Comparison of ENCODE assay signal across 6 mouse cellular contexts in the genomic region with DNA sequence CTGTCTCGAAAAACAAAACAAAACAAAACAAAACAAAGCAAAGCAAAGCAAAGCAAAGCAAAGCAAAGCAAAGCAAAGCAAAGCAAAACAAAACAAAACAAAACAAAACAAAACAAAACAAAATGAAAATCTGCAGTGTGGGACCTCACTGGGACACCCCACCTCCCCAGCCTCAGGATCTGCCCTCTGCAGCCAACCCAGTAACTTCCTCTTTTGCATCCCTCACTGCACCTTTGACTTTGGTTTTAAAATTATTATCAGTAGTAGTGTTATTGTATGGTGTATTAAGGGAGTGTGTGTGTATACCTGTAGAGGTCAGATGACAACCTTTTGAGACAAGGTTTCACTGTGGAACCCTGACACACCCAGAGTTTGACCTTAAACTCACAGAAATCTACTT. TPM values are rescaled to one million over a fixed set of nuclear protein-coding genes. Genes with fewer than 3 reads are reported as not detected.
DNase-seq lines count a peak whose midpoint lies in the region; ATAC-seq and TF ChIP-seq lines count a peak whose summit lies in the region.
"Not testable (repeated sequence)": the region's sequence is repeated elsewhere in the genome, so short reads cannot be mapped to it uniquely, and the experiment has no call there.
"Had no signal": no experiment of that assay in that cellular context is flagged by ENCODE, and none has a peak within 500 bp of the region (broad histone marks: within the 10 kb centered on the region; RNA-seq: fewer than 3 reads in every experiment).

No protein-coding gene starts in this region.

- H3K4me1 ChIP-seq in MEL (ENCODE audit: control insufficient read depth in 1 of 2, insufficient read depth in 2 of 2, low read length in 2 of 2) = not testable (repeated sequence)

- TF ChIP-seq POLR2A in MEL (IDR thresholded peaks at IDR 0.05; ENCODE audit: control insufficient read depth in 1 of 2, insufficient read depth in 1 of 2, low read depth in 1 of 2, low read length in 2 of 2, poor library complexity in 1 of 2) = not testable (repeated sequence)

- H3K27me3 ChIP-seq in MEL (ENCODE audit: control insufficient read depth in 1 of 2, insufficient read depth in 2 of 2, low read length in 2 of 2); splenic B cell, adult 2 months (ENCODE audit: control insufficient read depth, insufficient read depth, low read length, poor library complexity, severe bottlenecking): not testable (repeated sequence)

- not testable (repeated sequence) for TF ChIP-seq CTCF in MEL (IDR thresholded peaks at IDR 0.05 in 2 of 3, conservative IDR thresholded peaks at IDR 0.05 in 1 of 3; ENCODE audit: control insufficient read depth in 1 of 3, insufficient read depth in 1 of 3, low read depth in 2 of 3, low read length in 3 of 3, poor library complexity in 1 of 3, severe bottlenecking in 1 of 3)

- H3K36me3 ChIP-seq in MEL (ENCODE audit: control insufficient read depth in 1 of 2, insufficient read depth in 2 of 2, low read length in 2 of 2); splenic B cell, adult 2 months (ENCODE audit: control insufficient read depth, insufficient read depth, low read length, poor library complexity, severe bottlenecking): not testable (repeated sequence)

- H3K27ac ChIP-seq in MEL (ENCODE audit: control insufficient read depth, low read depth, low read length) = not testable (repeated sequence)

- not testable (repeated sequence) for TF ChIP-seq EP300 in MEL (IDR thresholded peaks at IDR 0.05; ENCODE audit: low read depth in 1 of 2, low read length in 2 of 2)

- H3K9me3 ChIP-seq in MEL (replicated peaks; ENCODE audit: insufficient read depth, low read length) = not testable (repeated sequence)

- ATAC-seq in granulocyte monocyte progenitor cell, adult 5-6 weeks (replicated peaks; ENCODE audit: poor library complexity, severe bottlenecking) = 0 out of 2 replicates have a peak, but pooled peaks have one; percentile 38
- peak; percentile 51; the same call in 1 of the 2 replicates for ATAC-seq in megakaryocyte progenitor cell, adult 5-6 weeks (replicated peaks; ENCODE audit: poor library complexity)

- not testable (repeated sequence) for TF ChIP-seq RAD21 in MEL (IDR thresholded peaks at IDR 0.05; ENCODE audit: low read depth, low read length)

- H3K4me3 ChIP-seq in MEL (ENCODE audit: control insufficient read depth in 1 of 2, insufficient read depth in 1 of 2, low read depth in 2 of 2, low read length in 2 of 2) = not testable (repeated sequence)

- not testable (repeated sequence) for H3K79me2 ChIP-seq in MEL (ENCODE audit: control insufficient read depth, insufficient read depth, low read length, poor library complexity)

- DNase-seq in A20 (ENCODE audit: low read depth, low spot score) (peak; percentile 63), MEL (ENCODE audit: low read depth, low spot score) (peak; percentile 35)
- DNase-seq in splenic B cell, adult 2 months (ENCODE audit: low read depth, low spot score) = peak; percentile 40

- not testable (repeated sequence) for H3K9ac ChIP-seq in MEL (ENCODE audit: control insufficient read depth, low read depth, low read length, poor library complexity, severe bottlenecking)

RNA-seq across cellular contexts. Expression of a gene that starts 34.9 kb away (rescaled TPM):
- 58.8 and 67.5 TPM in 2 replicates for total RNA-seq in MEL (2012; rRNA removed)
- polyA plus RNA-seq in MEL (2012; ENCODE audit: insufficient read depth in 1 of 2, insufficient read length in 2 of 2, low read depth in 1 of 2, low replicate concordance in 2 of 2, missing spikeins in 1 of 2) = 100 to 1,000 TPM in 1 of 2 experiments, not detected in 1; 142 TPM
- total RNA-seq in granulocyte monocyte progenitor cell, adult 5-6 weeks (2014; fragmentation: Nextera tagmentation) = 154 and 178 TPM in 2 replicates
- total RNA-seq in granulocyte monocyte progenitor cell, adult 5-6 weeks (2017) = 215 and 279 TPM in 2 replicates
- 99.4 and 106 TPM in 2 replicates for total RNA-seq in megakaryocyte progenitor cell, adult 5-6 weeks (2015)
- 246 and 253 TPM in 2 replicates for total RNA-seq in megakaryocyte progenitor cell, adult 5-6 weeks (2017)
- total RNA-seq: G1E had no signal

RNA-seq across cellular contexts. Expression of a gene that starts 57.1 kb away (rescaled TPM):
- total RNA-seq in MEL (2012; rRNA removed) = 4.8 and 6.3 TPM in 2 replicates
- polyA plus RNA-seq in MEL (2012; ENCODE audit: insufficient read depth in 1 of 2, insufficient read length in 2 of 2, low read depth in 1 of 2, low replicate concordance in 2 of 2, missing spikeins in 1 of 2) = 10 to 100 TPM in 1 of 2 experiments, not detected in 1; 58.0 TPM
- 3.9 and 4.3 TPM in 2 replicates for total RNA-seq in granulocyte monocyte progenitor cell, adult 5-6 weeks (2014; fragmentation: Nextera tagmentation)
- 0.36 and 0.43 TPM in 2 replicates for total RNA-seq in granulocyte monocyte progenitor cell, adult 5-6 weeks (2017)
- total RNA-seq in megakaryocyte progenitor cell, adult 5-6 weeks (2015) = 3.8 and 4.6 TPM in 2 replicates
- 0.33 and 1.5 TPM in 2 replicates for total RNA-seq in megakaryocyte progenitor cell, adult 5-6 weeks (2017)
